Mouse (Mus musculus) kidney, adult 9 months (tissue): Measurements from ENCODE around the gene Pde4b.
A peak's percentile ranks its signal among the peaks of the same experiment; 100 is the strongest.

ENCODE experiments used
- DNase-seq: peaks from one replicate; pipeline ENCODE4 v3.0.0; 2022

Pde4b gene

GRCm38 (mm10) chr4:102512940-102513339, 425.6 kb downstream of the Pde4b start:
- no peak for DNase-seq

GRCm38 (mm10) chr4:102513514-102513913, 426.2 kb downstream of the Pde4b start:
- no peak for DNase-seq

GRCm38 (mm10) chr4:102514972-102515835, 427.9 kb downstream of the Pde4b start:
- DNase-seq: peak; percentile 46

GRCm38 (mm10) chr4:102516395-102516794, 429.1 kb downstream of the Pde4b start:
- DNase-seq: no peak

- peak; percentile 51 for DNase-seq
Observed at GRCm38 (mm10) chr4:102516982-102517630, 429.8 kb downstream of the Pde4b start.

- no peak for DNase-seq
Observed at GRCm38 (mm10) chr4:102517653-102518052, 430.3 kb downstream of the Pde4b start.

GRCm38 (mm10) chr4:102518341-102518740, 431.0 kb downstream of the Pde4b start:
- DNase-seq: no peak

GRCm38 (mm10) chr4:102520669-102521261, 433.4 kb downstream of the Pde4b start:
- no peak for DNase-seq

- no peak for DNase-seq
Observed at GRCm38 (mm10) chr4:102521434-102521833, 434.1 kb downstream of the Pde4b start.

- DNase-seq: no peak
Observed at GRCm38 (mm10) chr4:102527361-102527760, 440.0 kb downstream of the Pde4b start.

GRCm38 (mm10) chr4:102530797-102531196, 443.5 kb downstream of the Pde4b start:
- DNase-seq: no peak

GRCm38 (mm10) chr4:102531729-102532128, 444.4 kb downstream of the Pde4b start:
- no peak for DNase-seq

GRCm38 (mm10) chr4:102533183-102534048, 446.1 kb downstream of the Pde4b start:
- peak; percentile 70 for DNase-seq

- no peak for DNase-seq
Observed at GRCm38 (mm10) chr4:102534049-102534730, 446.8 kb downstream of the Pde4b start.

GRCm38 (mm10) chr4:102535886-102536285, 448.5 kb downstream of the Pde4b start:
- no peak for DNase-seq

- DNase-seq: no peak
Observed at GRCm38 (mm10) chr4:102538266-102538665, 450.9 kb downstream of the Pde4b start.

GRCm38 (mm10) chr4:102538793-102539192, 451.4 kb downstream of the Pde4b start:
- no peak for DNase-seq

- no peak for DNase-seq
Observed at GRCm38 (mm10) chr4:102539598-102540180, 452.3 kb downstream of the Pde4b start.

- no peak for DNase-seq
Observed at GRCm38 (mm10) chr4:102542976-102543375, 455.6 kb downstream of the Pde4b start.

GRCm38 (mm10) chr4:102545226-102545625, 457.9 kb downstream of the Pde4b start:
- no peak for DNase-seq

GRCm38 (mm10) chr4:102555566-102555965, 468.2 kb downstream of the Pde4b start:
- no peak for DNase-seq

- DNase-seq: no peak
Observed at GRCm38 (mm10) chr4:102557006-102557405, 469.7 kb downstream of the Pde4b start.
